Mouse (Mus musculus) large intestine, adult 2 months (tissue): ENCODE measurements around the gene Timm8b. TPM values are rescaled to one million over a fixed set of nuclear protein-coding genes. Genes with fewer than 3 reads are reported as not detected.

ENCODE experiments used
- DNase-seq: peaks from one replicate; pipeline ENCODE4 v3.0.0-alpha.2; 2012; ENCODE audit warnings: low read depth, low spot score
- WGBS: fragments of 180-500 bp; shearing (Covaris S2); methylation state at CpG from one replicate; pipeline ENCODE4 v1.1.7; 2018; 5-methylcytosine and 5-hydroxymethylcytosine counted together
- polyA plus RNA-seq: library from polyadenylated mRNA; depleted of rRNA; stranded (reverse); fragments of >200 nt; gene quantifications from 2 replicates; pipeline ENCODE4 v1.2.3, GENCODE M21; 2012; rRNA removed

Gene Timm8b
- polyA plus RNA-seq, result 204 and 240 TPM in 2 replicates

- under 1% methylated on average over 48 of the region's 48 CpGs for WGBS
- peak; percentile 94 for DNase-seq
These were observed at the start of gene Timm8b, which contains the start of gene Sdhd for GRCm38 (mm10) chr9:50603189-50603997. Gene Timm8b, plus strand, starts transcription at chr9:50603910. Gene Sdhd, minus strand, starts transcription at chr9:50603812.

GRCm38 (mm10) chr9:50554241-50555093 lies 49.2 kb upstream of the Timm8b start, which contains the start of gene Il18:
Gene Il18, plus strand, starts transcription at chr9:50554827.
- 11% methylated on average over 12 of the region's 12 CpGs for WGBS
- DNase-seq, result no peak

DNA sequence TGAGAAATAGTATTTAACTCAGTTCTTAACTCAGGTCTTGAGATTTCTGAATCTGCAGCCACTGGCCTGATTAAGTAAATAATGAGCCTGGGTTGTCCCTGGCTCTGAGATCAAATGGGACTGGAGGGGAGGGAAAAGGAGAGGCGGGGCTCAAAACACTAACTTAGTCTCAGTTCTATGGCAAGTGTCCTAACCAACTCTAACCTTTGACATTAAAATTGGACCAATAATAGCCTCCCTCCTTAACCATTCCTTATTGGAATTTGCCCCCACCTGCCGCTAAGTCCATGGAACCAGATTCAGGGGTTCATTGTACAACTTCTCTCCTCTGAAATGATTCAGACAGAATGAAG lies 48.6 kb upstream of the Timm8b start, which contains the start of gene Bco2:
Gene Bco2 (minus strand): TSS at position 88 of the 353 bp plus-strand sequence.
- WGBS, result 25% methylated on average over 2 of the region's 2 CpGs
- DNase-seq, result no peak

GRCm38 (mm10) chr9:50561145-50561917 lies 42.4 kb upstream of the Timm8b start, which contains the start of gene Tex12:
Gene Tex12, minus strand, starts transcription at chr9:50561325.
- WGBS, result 80% methylated on average over 38 of the region's 38 CpGs
- DNase-seq, result peak; percentile 83

DNA sequence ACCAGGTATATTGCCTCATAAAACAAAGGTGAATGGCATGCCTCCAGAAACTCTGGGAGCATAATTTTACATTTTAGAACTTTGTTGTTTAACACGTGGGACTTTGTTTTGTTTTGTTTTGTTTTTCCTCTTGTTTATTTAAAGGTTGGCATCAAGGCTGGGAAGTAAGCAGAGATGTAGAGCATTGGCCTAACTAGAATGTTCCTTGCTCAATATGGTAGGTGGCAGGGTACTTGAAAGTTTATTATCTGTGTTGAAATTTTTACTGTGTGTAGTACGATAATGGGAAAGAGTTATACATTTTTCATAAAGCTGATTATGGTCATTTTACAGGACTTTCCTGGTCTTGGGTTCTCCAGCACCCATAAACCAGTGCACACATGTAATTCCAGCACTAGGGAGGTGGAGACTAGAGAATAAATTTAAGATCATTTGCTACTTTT lies 41.8 kb upstream of the Timm8b start:
- DNase-seq, result no peak
- 26% methylated on average over 2 of the region's 2 CpGs for WGBS

GRCm38 (mm10) chr9:50565173-50565572 lies 38.5 kb upstream of the Timm8b start:
- DNase-seq, result no peak
- WGBS, result 34% methylated on average over 7 of the region's 7 CpGs

DNA sequence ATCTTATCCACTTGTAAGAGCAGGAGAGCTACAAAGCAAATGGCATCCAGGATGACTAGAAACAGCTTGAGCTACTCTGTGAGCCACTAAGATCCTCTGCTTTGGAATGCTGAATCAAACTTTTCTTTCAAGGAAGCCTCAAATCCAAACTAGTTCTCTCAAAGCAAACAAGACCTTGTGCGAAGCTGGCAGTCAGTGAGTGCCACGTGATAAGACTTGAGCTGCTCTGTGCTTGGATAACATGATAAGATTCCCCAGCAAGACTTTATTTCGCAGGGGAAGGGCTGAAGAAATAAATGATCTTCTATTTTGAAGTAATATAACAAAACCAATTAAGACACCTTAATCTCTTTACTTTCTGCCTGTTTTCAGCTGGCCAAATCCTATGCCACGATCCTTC lies 37.8 kb upstream of the Timm8b start:
- DNase-seq, result no peak
- 32% methylated on average over 4 of the region's 4 CpGs for WGBS

- DNase-seq, result no peak
- WGBS, result 62% methylated on average over 4 of the region's 4 CpGs
These were observed 36.3 kb upstream of the Timm8b start for GRCm38 (mm10) chr9:50567372-50567771.

- DNase-seq, result no peak
- 77% methylated on average over 2 of the region's 2 CpGs for WGBS
These were observed 35.8 kb upstream of the Timm8b start for GRCm38 (mm10) chr9:50567881-50568280.

GRCm38 (mm10) chr9:50569599-50570525 lies 33.8 kb upstream of the Timm8b start:
- 73% methylated on average over 10 of the region's 10 CpGs for WGBS
- DNase-seq, result no peak

GRCm38 (mm10) chr9:50580370-50580769 lies 23.3 kb upstream of the Timm8b start:
- WGBS, result 73% methylated on average over 4 of the region's 4 CpGs
- DNase-seq, result no peak

DNA sequence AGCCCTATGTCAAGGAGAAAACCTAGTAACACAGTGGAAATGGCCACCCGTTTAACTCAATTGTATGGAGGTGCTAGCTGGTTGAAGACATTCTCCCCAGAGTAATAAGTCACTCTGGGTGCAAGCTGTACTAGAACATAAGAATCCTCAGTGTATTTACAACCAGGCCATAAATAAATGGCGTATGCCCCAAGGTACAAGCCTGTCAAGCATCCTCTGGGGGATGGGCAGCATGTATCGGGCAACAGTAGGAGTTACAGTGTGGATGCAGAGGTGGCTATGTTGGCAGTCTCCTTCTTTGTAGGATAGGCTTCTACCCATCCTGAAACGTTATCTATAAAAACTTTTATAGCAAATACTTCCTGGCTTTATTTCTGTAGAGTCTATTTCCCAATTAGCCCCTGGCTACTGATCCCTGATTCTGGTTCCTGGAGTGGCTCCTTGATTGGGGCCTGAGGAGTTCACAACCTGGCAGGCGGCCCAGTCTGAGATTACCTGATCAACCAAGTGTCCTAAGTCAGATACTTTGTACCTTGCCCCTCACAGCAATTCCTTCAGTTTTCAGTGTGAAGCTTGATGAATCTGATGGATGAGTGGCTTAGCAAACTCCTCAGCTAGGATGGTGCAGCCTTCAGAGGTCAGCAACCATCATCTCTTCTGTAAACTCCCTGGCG lies 18.4 kb upstream of the Timm8b start:
- DNase-seq, result no peak
- 38% methylated on average over 6 of the region's 6 CpGs for WGBS

DNA sequence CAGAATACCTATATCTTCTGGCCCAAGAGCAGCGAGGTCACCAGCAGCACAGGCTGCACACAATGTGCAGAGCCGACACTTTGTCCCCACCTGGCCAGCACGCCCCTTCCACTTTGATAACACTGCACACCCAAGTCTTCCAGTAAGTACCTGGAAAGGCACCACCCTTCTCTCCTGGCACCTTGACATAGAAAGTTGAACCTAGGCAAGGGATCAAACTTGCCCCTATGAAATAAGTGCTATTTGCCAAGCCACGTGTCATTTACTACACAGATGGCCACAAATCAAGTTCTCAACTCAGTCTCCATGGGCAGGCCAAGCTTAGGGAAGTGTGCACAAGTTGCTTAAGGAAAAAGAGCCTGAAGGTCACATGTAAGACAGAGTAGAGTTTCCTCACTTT lies 16.8 kb upstream of the Timm8b start:
- 21% methylated on average over 4 of the region's 4 CpGs for WGBS
- peak; percentile 74 for DNase-seq

- no peak for DNase-seq
- 66% methylated on average over 10 of the region's 10 CpGs for WGBS
These were observed 12.7 kb upstream of the Timm8b start for GRCm38 (mm10) chr9:50590856-50591518.

DNA sequence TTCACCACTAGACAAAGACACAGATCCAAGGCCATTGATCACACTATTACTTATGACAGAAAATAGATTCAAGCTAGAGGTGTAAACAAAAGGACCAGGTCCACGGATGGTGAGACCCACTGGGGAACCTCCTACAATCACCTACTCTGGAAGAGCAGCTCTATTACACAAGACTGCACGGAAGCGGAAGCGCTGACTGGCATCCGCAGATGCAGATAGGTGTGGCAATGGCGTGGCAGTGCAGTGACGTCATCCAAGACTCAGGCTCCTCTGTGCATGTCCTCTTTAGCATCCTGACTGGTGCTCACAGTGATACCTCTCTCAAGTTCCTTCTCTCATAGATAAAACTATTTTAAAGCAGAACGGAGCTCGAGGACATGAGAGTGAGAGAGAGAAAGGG lies 10.8 kb upstream of the Timm8b start:
- WGBS, result 67% methylated on average over 9 of the region's 9 CpGs
- DNase-seq, result no peak

- no peak for DNase-seq
These were observed 10.2 kb upstream of the Timm8b start for GRCm38 (mm10) chr9:50593544-50593943.

DNA sequence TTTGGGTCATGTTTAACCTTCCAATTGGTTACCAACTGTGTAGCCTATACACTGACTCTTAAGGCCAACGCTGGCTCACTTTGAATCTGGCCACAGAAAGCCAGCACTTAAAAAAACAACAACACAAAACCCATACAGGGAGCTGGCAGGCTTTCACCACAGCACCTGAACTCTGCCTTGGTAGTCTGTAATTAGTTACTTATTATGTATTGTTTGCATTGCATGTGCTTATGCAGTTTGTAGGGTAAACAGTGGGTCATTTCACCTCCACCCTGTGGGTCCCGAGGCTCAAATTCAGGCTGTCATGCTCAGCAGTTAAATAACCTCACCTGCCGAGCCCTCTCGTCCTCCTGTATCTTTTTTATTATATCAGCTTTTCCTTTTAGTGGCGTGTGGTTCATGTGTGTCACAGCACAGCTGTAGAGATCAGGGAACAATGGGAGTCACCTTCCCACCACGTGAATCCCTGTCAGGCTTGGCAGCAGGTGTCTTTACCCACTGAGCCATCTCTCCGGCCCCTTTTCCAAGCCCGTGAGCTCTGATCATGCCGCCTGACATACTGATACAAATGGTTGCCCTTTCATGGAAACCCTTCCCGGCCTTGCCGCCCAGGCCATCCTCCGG lies 8.8 kb upstream of the Timm8b start:
- DNase-seq, result no peak
- 40% methylated on average over 12 of the region's 12 CpGs for WGBS

More at GRCm38 (mm10) chr9:50593544-50593943, 10.2 kb upstream of the Timm8b start:
- WGBS, result 53% methylated on average over 3 of the region's 3 CpGs
